ENCODE assay signal across 12 mouse cellular contexts in the genomic region with DNA sequence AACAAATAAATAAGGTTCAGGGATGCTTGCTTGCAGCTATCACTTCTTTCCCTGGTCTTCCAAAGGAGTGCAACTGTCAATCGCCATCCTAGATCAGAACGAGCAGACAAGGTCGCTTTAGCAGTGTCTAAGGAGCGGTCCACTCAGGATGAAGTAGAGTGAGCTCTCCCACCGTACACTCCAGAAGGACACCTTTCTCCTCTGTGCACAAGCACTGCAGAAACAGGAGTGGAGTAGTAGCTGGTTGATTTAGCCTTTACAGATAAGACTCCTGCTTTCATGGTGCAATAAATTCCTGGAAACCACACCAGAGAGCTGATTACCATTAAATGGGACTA.
"Had no signal": no experiment of that assay in that cellular context is flagged by ENCODE, and none has a peak within 500 bp of the region (broad histone marks: within the 10 kb centered on the region; RNA-seq: fewer than 3 reads in every experiment).

No protein-coding gene starts in this region.

- H3K4me1 ChIP-seq: intestine, embryonic 15.5 days; limb, embryonic 15.5 days; liver, embryonic 12.5 days had no signal

- H3K9me3 ChIP-seq: intestine, embryonic 15.5 days; limb, embryonic 15.5 days; liver, embryonic 12.5 days; neural tube, embryonic 12.5 days had no signal

- ATAC-seq: intestine, embryonic 15.5 days; liver, embryonic 12.5 days had no signal

- H3K9ac ChIP-seq: intestine, embryonic 15.5 days; limb, embryonic 15.5 days; liver, embryonic 12.5 days; lung, embryonic 14.5 days; neural tube, embryonic 12.5 days had no signal

- H3K4me2 ChIP-seq: intestine, embryonic 15.5 days; limb, embryonic 15.5 days; liver, embryonic 12.5 days; lung, embryonic 14.5 days; neural tube, embryonic 12.5 days had no signal

- H3K27me3 ChIP-seq: intestine, embryonic 15.5 days; limb, embryonic 15.5 days; liver, embryonic 12.5 days; neural tube, embryonic 12.5 days had no signal

- H3K4me3 ChIP-seq: intestine, embryonic 15.5 days; left cerebral cortex, adult 2 months; limb, embryonic 15.5 days; liver, embryonic 12.5 days; myocyte; neural tube, embryonic 12.5 days had no signal

- H3K27ac ChIP-seq: intestine, embryonic 15.5 days; limb, embryonic 15.5 days; liver, embryonic 12.5 days; neural tube, embryonic 12.5 days had no signal

- H3K36me3 ChIP-seq: intestine, embryonic 15.5 days; limb, embryonic 15.5 days; liver, embryonic 12.5 days; neural tube, embryonic 12.5 days had no signal

- DNase-seq: kidney, adult 18-20 months; lung, postnatal 10 days; lung, postnatal 4 days; thymus, adult 18-20 months; thymus, postnatal 14 days had no signal
